Mouse (Mus musculus) forebrain, embryonic 11.5 days (tissue): Measurements from ENCODE around the gene Enkd1. TPM values are rescaled to one million over a fixed set of nuclear protein-coding genes. Genes with fewer than 3 reads are reported as not detected.

Source experiments
- ATAC-seq: fragments of 200-750 bp; cut with Nextera tagmentation; replicated peaks from 2 replicates; pipeline ENCODE4 v1.8.0; 2017; ENCODE audit warnings: moderate TSS enrichment; ENCODE audit not compliant: low FRiP score
- DNase-seq: peaks from one replicate; pipeline ENCODE4 v3.0.0-alpha.2; 2017; ENCODE audit warnings: low spot score
- H3K27ac ChIP-seq: fragments of 300-500 bp; sonication (generic); 2 replicates; pipeline ENCODE4 v1.5.1; 2014; ENCODE audit warnings: low read depth, low read length
- H3K27me3 ChIP-seq: fragments of 300-500 bp; sonication (generic); 2 replicates; pipeline ENCODE4 v1.6.1; 2014; ENCODE audit warnings: mild to moderate bottlenecking, low read length, mixed read lengths; ENCODE audit not compliant: control insufficient read depth, insufficient read depth
- H3K36me3 ChIP-seq: fragments of 300-500 bp; sonication (generic); 2 replicates; pipeline ENCODE4 v1.6.1; 2014; ENCODE audit warnings: mild to moderate bottlenecking, low read length, moderate library complexity, mixed read lengths; ENCODE audit not compliant: control insufficient read depth, insufficient read depth
- H3K4me1 ChIP-seq: fragments of 300-500 bp; sonication (generic); replicated peaks from 2 replicates; pipeline ENCODE4 v1.6.1; 2014; ENCODE audit warnings: low read length, mixed read lengths; ENCODE audit not compliant: control insufficient read depth, insufficient read depth
- H3K4me2 ChIP-seq: fragments of 300-500 bp; sonication (generic); 2 replicates; pipeline ENCODE4 v1.6.1; 2014; ENCODE audit warnings: low read depth, mild to moderate bottlenecking, low read length, moderate library complexity, mixed read lengths; ENCODE audit not compliant: severe bottlenecking
- H3K4me3 ChIP-seq: fragments of 300-500 bp; sonication (generic); 2 replicates; pipeline ENCODE4 v1.5.1; 2014; ENCODE audit warnings: low read depth, low read length
- H3K9ac ChIP-seq: fragments of 300-500 bp; sonication (generic); 2 replicates; pipeline ENCODE4 v1.6.1; 2014; ENCODE audit warnings: low read length
- H3K9me3 ChIP-seq: fragments of 300-500 bp; sonication (generic); 2 replicates; pipeline ENCODE4 v1.6.1; 2016; ENCODE audit warnings: low read length, mixed read lengths; ENCODE audit not compliant: control insufficient read depth
- WGBS: fragments of 180-500 bp; shearing (Covaris S2); extraction: QIAGEN DNeasy Blood & Tissue Kit; methylation state at CpG from one replicate; pipeline ENCODE4 v1.1.7; 2014; 5-methylcytosine and 5-hydroxymethylcytosine counted together
- polyA plus RNA-seq: library from polyadenylated mRNA; unstranded; fragments of >200 nt; fragmentation: Nextera tagmentation; extraction: Ambion mirVana; gene quantifications from 2 replicates; pipeline ENCODE4 v1.2.1, GENCODE M21; 2014

Enkd1 gene
- 43.0 and 44.4 TPM in 2 replicates for polyA plus RNA-seq

GRCm38 (mm10) chr8:105707498-105708403 is at the start of gene Enkd1, which contains the start of gene 4933405L10Rik:
Gene Enkd1 (minus strand): TSS chr8:105708210.
Gene 4933405L10Rik (plus strand): TSS chr8:105707655.
- DNase-seq (peak; percentile 96), ATAC-seq (peak; percentile 92)
- Histone ChIP-seq H3K9me3 (no peaks in the 10 kb centered on the region), H3K27me3 (no peaks in the 10 kb centered on the region), H3K4me3 (peak within 1 kb of the TSS; percentile 70), H3K4me2 (peak within 1 kb of the TSS; percentile 85), H3K4me1 (peaks cover 4% of the 10 kb centered on the region; the same call in 1 of the 2 replicates), H3K27ac (no peak within 1 kb of the TSS), H3K9ac (peak within 1 kb of the TSS; percentile 79), H3K36me3 (peaks cover 6% of the 10 kb centered on the region; the same call in 1 of the 2 replicates)
- WGBS: 1% methylated on average over 55 of the region's 55 CpGs

- H3K36me3 ChIP-seq: no peaks in the 10 kb centered on the region
These were observed 46.7 kb upstream of the Enkd1 start for GRCm38 (mm10) chr8:105754688-105755087.

GRCm38 (mm10) chr8:105753916-105754315 is 45.9 kb upstream of the Enkd1 start:
- Histone ChIP-seq H3K27ac (no peak overlapping the region), H3K9ac (no peak overlapping the region), H3K4me2 (no peak overlapping the region), H3K4me3 (no peak overlapping the region), H3K27me3 (no peaks in the 10 kb centered on the region), H3K4me1 (peaks cover 7% of the 10 kb centered on the region), H3K36me3 (no peaks in the 10 kb centered on the region), H3K9me3 (no peaks in the 10 kb centered on the region)
- 73% methylated on average over 2 of the region's 2 CpGs for WGBS
- DNase-seq: no peak
- ATAC-seq: no peak

More at GRCm38 (mm10) chr8:105754688-105755087, 46.7 kb upstream of the Enkd1 start:
- Histone ChIP-seq H3K27ac (no peak overlapping the region), H3K9me3 (no peaks in the 10 kb centered on the region), H3K4me1 (peaks cover 7% of the 10 kb centered on the region), H3K4me3 (no peak overlapping the region), H3K9ac (no peak overlapping the region), H3K27me3 (no peaks in the 10 kb centered on the region), H3K4me2 (no peak overlapping the region)
- DNase-seq (no peak), ATAC-seq (no peak)
- 91% methylated on average over 2 of the region's 2 CpGs for WGBS

GRCm38 (mm10) chr8:105750606-105751005 is 42.6 kb upstream of the Enkd1 start:
- H3K27ac ChIP-seq: no peak overlapping the region
- ATAC-seq: no peak

GRCm38 (mm10) chr8:105743301-105743700 is 35.3 kb upstream of the Enkd1 start:
- 93% methylated on average over 4 of the region's 4 CpGs for WGBS
- Histone ChIP-seq H3K9me3 (no peaks in the 10 kb centered on the region), H3K27ac (no peak overlapping the region), H3K9ac (no peak overlapping the region), H3K4me3 (no peak overlapping the region), H3K36me3 (no peaks in the 10 kb centered on the region), H3K4me2 (no peak overlapping the region), H3K4me1 (no peaks in the 10 kb centered on the region), H3K27me3 (no peaks in the 10 kb centered on the region)
- no peak for DNase-seq
- no peak for ATAC-seq

More at GRCm38 (mm10) chr8:105750606-105751005, 42.6 kb upstream of the Enkd1 start:
- Histone ChIP-seq H3K36me3 (no peaks in the 10 kb centered on the region), H3K27me3 (no peaks in the 10 kb centered on the region), H3K9me3 (no peaks in the 10 kb centered on the region), H3K4me2 (0 out of 2 replicates have a peak overlapping the region, but pooled peaks have one; percentile 6), H3K9ac (no peak overlapping the region), H3K4me3 (no peak overlapping the region), H3K4me1 (peaks cover 4% of the 10 kb centered on the region)
- peak; percentile 56 for DNase-seq
- WGBS: 20% methylated on average over 11 of the region's 11 CpGs

GRCm38 (mm10) chr8:105739216-105739615 is 31.2 kb upstream of the Enkd1 start:
- DNase-seq (no peak), ATAC-seq (no peak)
- Histone ChIP-seq H3K4me1 (no peaks in the 10 kb centered on the region), H3K27me3 (no peaks in the 10 kb centered on the region), H3K4me3 (no peak overlapping the region), H3K9ac (no peak overlapping the region), H3K9me3 (no peaks in the 10 kb centered on the region), H3K36me3 (no peaks in the 10 kb centered on the region; the same call in 1 of the 2 replicates), H3K27ac (no peak overlapping the region), H3K4me2 (no peak overlapping the region)
- WGBS: 92% methylated on average over 5 of the region's 5 CpGs

- H3K9me3 ChIP-seq: no peaks in the 10 kb centered on the region
- no peak overlapping the region for H3K27ac ChIP-seq
- WGBS: 90% methylated on average over 5 of the region's 5 CpGs
- no peak overlapping the region for H3K4me2 ChIP-seq
- no peak overlapping the region for H3K4me3 ChIP-seq
- H3K27me3 ChIP-seq: no peaks in the 10 kb centered on the region
- DNase-seq (no peak), ATAC-seq (no peak)
- H3K36me3 ChIP-seq: no peaks in the 10 kb centered on the region; the same call in 1 of the 2 replicates
- no peaks in the 10 kb centered on the region for H3K4me1 ChIP-seq
- no peak overlapping the region for H3K9ac ChIP-seq
These were observed 24.2 kb upstream of the Enkd1 start for GRCm38 (mm10) chr8:105732186-105732585.

GRCm38 (mm10) chr8:105727397-105728124 is 19.6 kb upstream of the Enkd1 start:
- Histone ChIP-seq H3K9ac (no peak overlapping the region), H3K27me3 (no peaks in the 10 kb centered on the region), H3K4me2 (no peak overlapping the region), H3K36me3 (no peaks in the 10 kb centered on the region; the same call in 1 of the 2 replicates), H3K9me3 (no peaks in the 10 kb centered on the region), H3K4me1 (no peaks in the 10 kb centered on the region), H3K27ac (no peak overlapping the region), H3K4me3 (no peak overlapping the region)
- WGBS: 88% methylated on average over 18 of the region's 18 CpGs
- ATAC-seq (no peak), DNase-seq (no peak)
